Mouse (Mus musculus) embryonic facial prominence, embryonic 12.5 days (tissue): ENCODE results near the gene Rpl3. TPM values are rescaled to one million over a fixed set of nuclear protein-coding genes. Genes with fewer than 3 reads are reported as not detected.

Experiments
- microRNA-seq: library from miRNA; unstranded; fragments of <30 nt; microRNA quantifications from one replicate; pipeline ENCODE4, GENCODE M21; 2017
- polyA plus RNA-seq: library from polyadenylated mRNA; unstranded; fragments of >200 nt; fragmentation: Nextera tagmentation; extraction: Ambion mirVana; gene quantifications from 2 replicates; pipeline ENCODE4 v1.2.1, GENCODE M21; 2016

The Rpl3 gene
- polyA plus RNA-seq, 1 experiment from 2014 or later = 1,004 TPM

Small RNA genes lying within 50 kb of the gene (microRNA-seq; reads per million reads assigned to microRNA genes)
- 30.8 reads per million, percentile 39 among the genes with 10 or more reads in this experiment for gene Snord43

Other genes starting within 250 kb of the Rpl3 start
- 8.4 and 10.0 TPM in 2 replicates for gene Apobec3, start 200.2 kb downstream of the Rpl3 start, polyA plus RNA-seq
- 1.9 and 3.2 TPM in 2 replicates for gene Cbx7, start 120.7 kb downstream of the Rpl3 start, polyA plus RNA-seq
- gene Pdgfb, start 76.9 kb downstream of the Rpl3 start, polyA plus RNA-seq = 3.2 and 3.4 TPM in 2 replicates
- gene Syngr1, start 534 bp downstream of the Rpl3 start, polyA plus RNA-seq = 6.4 and 8.1 TPM in 2 replicates
- gene Tab1, start 41.3 kb upstream of the Rpl3 start, polyA plus RNA-seq = 47.5 and 48.5 TPM in 2 replicates
- gene Mgat3, start 81.9 kb upstream of the Rpl3 start, polyA plus RNA-seq = 10.5 and 11.7 TPM in 2 replicates
- 39.7 and 42.1 TPM in 2 replicates for gene Mief1, start 142.2 kb upstream of the Rpl3 start, polyA plus RNA-seq
- gene AC140267.1, start 144.0 kb upstream of the Rpl3 start, polyA plus RNA-seq = 1.6 TPM in 1 of 2 replicates, not detected in the other
- gene Atf4, start 163.3 kb upstream of the Rpl3 start, polyA plus RNA-seq = 104 and 117 TPM in 2 replicates
- gene Rps19bp1, start 172.4 kb upstream of the Rpl3 start, polyA plus RNA-seq = 65.3 and 65.9 TPM in 2 replicates
- gene Cacna1i, start 195.4 kb upstream of the Rpl3 start, polyA plus RNA-seq = 0.01 and 0.03 TPM in 2 replicates